Mouse (Mus musculus) lung, adult 2 months (tissue): ENCODE data around the gene Herc4. TPM values are rescaled to one million over a fixed set of nuclear protein-coding genes. Genes with fewer than 3 reads are reported as not detected.
A peak's percentile ranks its signal among the peaks of the same experiment; 100 is the strongest.

Experiments
- DNase-seq: peaks from one replicate; pipeline ENCODE4 v3.0.0; 2022
- H3K4me1 ChIP-seq: fragments of 200-500 bp; 2 replicates; pipeline ENCODE4 v1.6.1; 2011; ENCODE audit warnings: low read length; ENCODE audit not compliant: control insufficient read depth, insufficient read depth
- H3K4me3 ChIP-seq: fragments of 200-500 bp; replicated peaks from 2 replicates; pipeline ENCODE3; 2011; ENCODE audit warnings: low read depth, mild to moderate bottlenecking, control low read depth, low read length; ENCODE audit errors: extremely low read depth
- CTCF ChIP-seq: fragments of 200-500 bp; IDR thresholded peaks from 2 replicates; pipeline ENCODE4 v1.5.1; 2011; ENCODE audit warnings: mild to moderate bottlenecking, low read length, control low read depth; ENCODE audit not compliant: insufficient read depth
- POLR2A ChIP-seq: fragments of 200-500 bp; IDR thresholded peaks from 2 replicates; pipeline ENCODE4 v1.6.1; 2011; ENCODE audit warnings: low read depth, mild to moderate bottlenecking, control low read depth, low read length, borderline replicate concordance; ENCODE audit errors: extremely low read depth
- WGBS: fragments of 180-500 bp; shearing (Covaris S2); methylation state at CpG from one replicate; pipeline ENCODE4 v1.1.7; 2018; 5-methylcytosine and 5-hydroxymethylcytosine counted together
- polyA plus RNA-seq: library from polyadenylated mRNA; depleted of rRNA; stranded (reverse); fragments of >200 nt; gene quantifications from 2 replicates; pipeline ENCODE4 v1.2.3, GENCODE M21; 2012; rRNA removed

The Herc4 gene
- 11.3 and 16.6 TPM in 2 replicates for polyA plus RNA-seq

DNA sequence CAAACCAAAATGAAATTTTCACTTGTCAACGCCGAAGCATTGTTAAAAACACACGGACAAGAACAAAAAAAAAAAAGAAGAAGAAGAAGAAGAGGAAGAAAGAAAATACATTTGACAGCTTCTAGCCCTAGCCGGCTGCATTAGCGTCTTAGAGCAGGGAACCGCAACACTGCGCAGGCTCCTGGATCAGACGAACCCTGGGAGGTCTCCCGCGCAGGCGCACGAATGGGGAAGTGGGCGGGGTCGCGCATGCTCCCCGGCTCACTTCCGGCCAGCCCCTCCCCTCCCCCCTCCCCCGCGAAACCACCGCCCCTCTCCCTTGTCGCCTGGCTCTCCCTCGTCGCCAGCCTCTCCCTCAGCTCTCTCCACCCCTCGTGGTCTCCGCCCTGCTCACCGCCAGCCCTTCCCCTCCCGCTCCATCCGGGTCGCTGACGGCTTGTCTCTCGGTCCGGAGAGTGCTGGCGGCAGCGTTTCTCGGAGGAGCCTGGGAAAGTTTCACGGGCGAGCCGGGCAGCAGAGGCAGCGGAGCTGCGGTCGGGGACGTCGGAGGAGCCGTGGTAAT is at the start of gene Herc4:
TSS of gene Herc4 (plus strand) at position 318 of the 562 bp plus-strand sequence.
- Histone ChIP-seq H3K4me1 (peaks cover 12% of the 10 kb centered on the region), H3K4me3 (peak within 1 kb of the TSS; percentile 94)
- TF ChIP-seq CTCF: no peak
- TF ChIP-seq POLR2A: peak; percentile 83
- WGBS: under 1% methylated on average over 43 of the region's 44 CpGs
- DNase-seq: peak; percentile 92

DNA sequence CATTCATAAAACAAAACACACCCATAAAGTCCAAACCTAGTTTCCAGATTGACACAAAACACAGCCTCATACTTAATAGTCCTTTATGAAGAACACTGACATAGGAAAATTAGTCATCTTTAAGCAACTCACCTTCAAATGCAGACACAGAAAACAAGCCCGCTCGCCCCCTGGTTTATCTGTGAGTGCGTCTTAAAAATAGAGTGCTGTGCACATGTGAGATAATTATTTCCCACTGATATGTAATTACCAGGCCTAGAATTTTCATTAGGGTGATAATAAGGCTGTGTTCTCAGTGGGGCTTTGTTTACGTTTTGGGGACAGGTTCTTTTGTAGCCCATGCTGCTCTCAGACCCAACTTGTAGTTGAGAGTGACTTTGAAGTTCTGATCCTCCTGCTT is 44.6 kb upstream of the Herc4 start:
- TF ChIP-seq CTCF (no peak), POLR2A (no peak)
- WGBS: 90% methylated on average over 4 of the region's 4 CpGs
- Histone ChIP-seq H3K4me3 (no peak overlapping the region), H3K4me1 (no peaks in the 10 kb centered on the region)
- no peak for DNase-seq

DNA sequence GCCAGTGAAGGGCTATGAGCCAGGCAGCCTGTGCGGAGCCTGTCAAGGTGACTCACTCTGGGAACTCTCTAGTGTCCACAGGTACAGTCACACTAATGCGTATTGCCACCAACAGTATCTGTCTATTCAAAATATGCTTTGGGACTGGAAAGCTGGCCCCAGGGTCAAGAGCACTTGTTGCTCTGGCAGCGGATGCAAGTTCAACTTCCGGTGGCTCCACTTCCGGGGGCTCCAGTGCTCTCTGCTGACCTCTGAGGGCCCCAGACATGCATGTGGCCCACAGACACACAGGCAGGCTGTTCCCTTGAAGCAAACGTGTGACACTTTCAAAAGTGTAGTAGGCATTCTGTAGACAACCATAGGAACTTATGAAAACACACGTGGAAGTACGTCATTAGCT is 42.1 kb upstream of the Herc4 start:
- TF ChIP-seq CTCF: no peak
- TF ChIP-seq POLR2A: no peak
- DNase-seq: no peak
- H3K4me3 ChIP-seq: no peak overlapping the region
- WGBS: 63% methylated on average over 8 of the region's 8 CpGs
- no peaks in the 10 kb centered on the region for H3K4me1 ChIP-seq

- H3K4me1 ChIP-seq: no peaks in the 10 kb centered on the region
- TF ChIP-seq POLR2A: no peak
- no peak for TF ChIP-seq CTCF
- no peak for DNase-seq
- WGBS: 75% methylated on average over 3 of the region's 3 CpGs
- no peak overlapping the region for H3K4me3 ChIP-seq
Measured at GRCm38 (mm10) chr10:63203002-63203401, 40.6 kb upstream of the Herc4 start.

GRCm38 (mm10) chr10:63203728-63204127 is 39.9 kb upstream of the Herc4 start, which contains the start of gene Mypn:
TSS of gene Mypn (minus strand) at chr10:63203952.
- Histone ChIP-seq H3K4me1 (no peaks in the 10 kb centered on the region), H3K4me3 (no peak within 1 kb of the TSS)
- DNase-seq: no peak
- no peak for TF ChIP-seq POLR2A
- no peak for TF ChIP-seq CTCF
- WGBS: 78% methylated on average over 15 of the region's 15 CpGs

GRCm38 (mm10) chr10:63208871-63209270 is 34.7 kb upstream of the Herc4 start:
- 66% methylated on average over 6 of the region's 6 CpGs for WGBS
- Histone ChIP-seq H3K4me3 (no peak overlapping the region), H3K4me1 (no peaks in the 10 kb centered on the region)
- no peak for TF ChIP-seq POLR2A
- TF ChIP-seq CTCF: no peak
- DNase-seq: no peak

- H3K4me3 ChIP-seq: no peak overlapping the region
- no peak for DNase-seq
- no peaks in the 10 kb centered on the region for H3K4me1 ChIP-seq
- WGBS: 63% methylated on average over 7 of the region's 7 CpGs
- TF ChIP-seq CTCF (no peak), POLR2A (no peak)
Measured at GRCm38 (mm10) chr10:63221081-63221783, 22.4 kb upstream of the Herc4 start.

GRCm38 (mm10) chr10:63224341-63224740 is 19.3 kb upstream of the Herc4 start:
- Histone ChIP-seq H3K4me3 (no peak overlapping the region), H3K4me1 (no peaks in the 10 kb centered on the region)
- 77% methylated on average over 12 of the region's 12 CpGs for WGBS
- DNase-seq: no peak
- TF ChIP-seq CTCF (no peak), POLR2A (no peak)

DNA sequence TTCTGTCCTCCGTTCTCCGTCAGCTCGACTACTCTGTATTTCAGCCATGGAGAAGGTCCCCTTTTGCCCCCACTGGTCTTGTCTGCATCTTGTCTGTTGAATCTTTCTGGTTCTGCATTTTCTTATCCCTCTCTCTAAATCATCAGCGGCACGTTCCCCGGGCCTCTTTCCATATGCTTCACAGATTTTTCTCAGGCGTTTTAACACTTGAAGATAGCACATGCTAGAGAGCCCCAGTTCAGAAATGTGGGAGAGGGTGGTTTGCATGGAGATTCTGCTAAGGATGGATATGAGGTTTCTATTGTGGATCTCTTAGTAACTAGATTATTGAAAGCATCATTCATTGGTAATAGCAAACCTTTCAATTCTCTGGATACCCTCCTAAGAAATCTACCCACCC is 13.3 kb upstream of the Herc4 start:
- peaks cover 2% of the 10 kb centered on the region for H3K4me1 ChIP-seq
- TF ChIP-seq POLR2A (no peak), CTCF (no peak)
- no peak overlapping the region for H3K4me3 ChIP-seq
- 83% methylated on average over 7 of the region's 7 CpGs for WGBS
- no peak for DNase-seq

DNA sequence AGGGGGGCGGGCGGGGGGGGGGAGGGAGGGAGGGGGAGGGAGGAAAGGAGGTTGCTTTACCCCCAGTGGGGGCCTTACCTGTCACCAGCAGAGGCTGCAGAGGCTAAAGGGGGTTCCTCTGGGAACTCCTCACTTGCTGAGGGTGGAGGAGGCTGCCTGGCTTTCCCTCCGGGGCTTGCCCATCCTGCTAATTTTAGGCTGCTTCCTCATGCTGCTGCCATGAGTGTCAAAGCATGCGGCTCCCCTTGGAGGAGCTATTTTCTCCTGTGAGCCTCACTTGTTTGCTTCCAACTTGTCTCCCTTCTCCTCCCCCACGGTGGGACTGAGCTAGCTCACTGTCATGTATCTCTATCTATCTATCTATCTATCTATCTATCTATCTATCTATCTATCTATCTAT is 12.8 kb upstream of the Herc4 start:
- whole genome bisulfite sequencing: 16% methylated on average over 3 of the region's 5 CpGs
- peaks cover 2% of the 10 kb centered on the region for H3K4me1 ChIP-seq
- H3K4me3 ChIP-seq: no peak overlapping the region
- no peak for DNase-seq
- TF ChIP-seq POLR2A: no peak
- no peak for TF ChIP-seq CTCF

DNA sequence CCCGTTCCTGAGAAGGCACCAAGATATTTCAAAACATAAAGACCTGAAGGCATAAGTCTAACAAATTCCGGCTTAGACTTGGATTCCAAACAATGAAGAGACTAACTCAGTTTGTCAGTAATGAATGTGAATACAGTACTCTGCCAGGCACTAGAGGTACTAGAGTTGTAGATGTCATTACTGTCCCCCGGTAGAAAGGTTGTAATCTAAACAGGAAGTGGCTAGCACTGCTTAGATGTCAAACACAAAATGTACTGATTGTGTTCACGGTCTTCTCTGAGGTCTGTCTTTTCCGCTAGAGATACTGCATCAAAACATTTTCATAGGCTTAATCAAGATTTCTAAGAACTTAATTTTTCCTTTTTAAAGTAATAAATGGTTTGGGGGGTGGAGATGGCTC is 12.0 kb upstream of the Herc4 start:
- H3K4me1 ChIP-seq: peaks cover 2% of the 10 kb centered on the region
- 28% methylated on average over 5 of the region's 5 CpGs for WGBS
- H3K4me3 ChIP-seq: no peak overlapping the region
- TF ChIP-seq POLR2A: no peak
- TF ChIP-seq CTCF: no peak
- DNase-seq: no peak
